Mouse (Mus musculus): ENCODE results near the gene Acrbp. TPM values are rescaled to one million over a fixed set of nuclear protein-coding genes. Genes with fewer than 3 reads are reported as not detected.
A peak's percentile ranks its signal among the peaks of the same experiment; 100 is the strongest.

The Acrbp gene
- polyA plus RNA-seq, 1 experiment from 2014 or later = 16.3 TPM

- no peak overlapping the region for H3K27ac ChIP-seq (replicated peaks; ENCODE audit: low read depth, low read length)
- WGBS = 65% methylated on average over 3 of the region's 3 CpGs
- no peak for DNase-seq
- H3K9me3 ChIP-seq (ENCODE audit: control insufficient read depth, low read length) = no peaks in the 10 kb centered on the region
- H3K27me3 ChIP-seq (ENCODE audit: control insufficient read depth, insufficient read depth, low read length) = no peaks in the 10 kb centered on the region
- H3K36me3 ChIP-seq (ENCODE audit: control insufficient read depth, insufficient read depth, low read length) = peaks cover 59% of the 10 kb centered on the region
- H3K9ac ChIP-seq (replicated peaks; ENCODE audit: low read length) = peak overlapping the region; percentile 92
- H3K4me1 ChIP-seq (ENCODE audit: control insufficient read depth, insufficient read depth, low read length) = peaks cover 33% of the 10 kb centered on the region
- peak overlapping the region; percentile 98 for H3K4me3 ChIP-seq (replicated peaks; ENCODE audit: low read depth, low read length)
- ATAC-seq (ENCODE audit: low FRiP score, low TSS enrichment) = no peak
- H3K4me2 ChIP-seq (ENCODE audit: low read length) = peak overlapping the region; percentile 85
Observed at GRCm38 (mm10) chr6:125098513-125098912, 49.0 kb downstream of the Acrbp start.

GRCm38 (mm10) chr6:125099421-125099971, 50.0 kb downstream of the Acrbp start:
- 35% methylated on average over 5 of the region's 5 CpGs for WGBS
- Histone ChIP-seq H3K27ac (replicated peaks; ENCODE audit: low read depth, low read length) (peak overlapping the region; percentile 63), H3K4me2 (ENCODE audit: low read length) (peak overlapping the region; percentile 85), H3K9me3 (ENCODE audit: control insufficient read depth, low read length) (no peaks in the 10 kb centered on the region), H3K36me3 (ENCODE audit: control insufficient read depth, insufficient read depth, low read length) (peaks cover 68% of the 10 kb centered on the region), H3K9ac (replicated peaks; ENCODE audit: low read length) (peak overlapping the region; percentile 92; the same call in 1 of the 2 replicates), H3K4me1 (ENCODE audit: control insufficient read depth, insufficient read depth, low read length) (peaks cover 33% of the 10 kb centered on the region), H3K27me3 (ENCODE audit: control insufficient read depth, insufficient read depth, low read length) (no peaks in the 10 kb centered on the region), H3K4me3 (replicated peaks; ENCODE audit: low read depth, low read length) (peak overlapping the region; percentile 98)
- DNase-seq = peak; percentile 54
- ATAC-seq (ENCODE audit: low FRiP score, low TSS enrichment) = no peak

GRCm38 (mm10) chr6:125101444-125101843, 52.0 kb downstream of the Acrbp start:
- Histone ChIP-seq H3K36me3 (ENCODE audit: control insufficient read depth, insufficient read depth, low read length) (peaks cover 87% of the 10 kb centered on the region), H3K4me2 (ENCODE audit: low read length) (no peak overlapping the region), H3K27ac (replicated peaks; ENCODE audit: low read depth, low read length) (no peak overlapping the region), H3K4me3 (replicated peaks; ENCODE audit: low read depth, low read length) (no peak overlapping the region), H3K9ac (replicated peaks; ENCODE audit: low read length) (no peak overlapping the region), H3K9me3 (ENCODE audit: control insufficient read depth, low read length) (no peaks in the 10 kb centered on the region), H3K4me1 (ENCODE audit: control insufficient read depth, insufficient read depth, low read length) (peaks cover 29% of the 10 kb centered on the region), H3K27me3 (ENCODE audit: control insufficient read depth, insufficient read depth, low read length) (no peaks in the 10 kb centered on the region)
- 81% methylated on average over 9 of the region's 9 CpGs for WGBS
- ATAC-seq (ENCODE audit: low FRiP score, low TSS enrichment) (no peak), DNase-seq (no peak)

GRCm38 (mm10) chr6:125104223-125104622, 54.7 kb downstream of the Acrbp start:
- DNase-seq (no peak), ATAC-seq (ENCODE audit: low FRiP score, low TSS enrichment) (no peak)
- 90% methylated on average over 4 of the region's 4 CpGs for whole genome bisulfite sequencing

GRCm38 (mm10) chr6:125107705-125108104, 58.2 kb downstream of the Acrbp start:
- no peak for DNase-seq
- Histone ChIP-seq H3K27ac (replicated peaks; ENCODE audit: low read depth, low read length) (no peak overlapping the region), H3K27me3 (ENCODE audit: control insufficient read depth, insufficient read depth, low read length) (no peaks in the 10 kb centered on the region), H3K4me2 (ENCODE audit: low read length) (no peak overlapping the region), H3K9ac (replicated peaks; ENCODE audit: low read length) (no peak overlapping the region), H3K36me3 (ENCODE audit: control insufficient read depth, insufficient read depth, low read length) (peaks cover 99% of the 10 kb centered on the region), H3K9me3 (ENCODE audit: control insufficient read depth, low read length) (no peaks in the 10 kb centered on the region), H3K4me3 (replicated peaks; ENCODE audit: low read depth, low read length) (no peak overlapping the region), H3K4me1 (ENCODE audit: control insufficient read depth, insufficient read depth, low read length) (no peaks in the 10 kb centered on the region)
- no peak for ATAC-seq (ENCODE audit: low FRiP score, low TSS enrichment)
- 92% methylated on average over 2 of the region's 2 CpGs for WGBS

More at GRCm38 (mm10) chr6:125104223-125104622, 54.7 kb downstream of the Acrbp start:
- Histone ChIP-seq H3K36me3 (ENCODE audit: control insufficient read depth, insufficient read depth, low read length) (peaks cover 99% of the 10 kb centered on the region), H3K4me2 (ENCODE audit: low read length) (no peak overlapping the region), H3K27ac (replicated peaks; ENCODE audit: low read depth, low read length) (no peak overlapping the region), H3K27me3 (ENCODE audit: control insufficient read depth, insufficient read depth, low read length) (no peaks in the 10 kb centered on the region), H3K9ac (replicated peaks; ENCODE audit: low read length) (no peak overlapping the region), H3K4me1 (ENCODE audit: control insufficient read depth, insufficient read depth, low read length) (peaks cover 10% of the 10 kb centered on the region), H3K4me3 (replicated peaks; ENCODE audit: low read depth, low read length) (no peak overlapping the region), H3K9me3 (ENCODE audit: control insufficient read depth, low read length) (no peaks in the 10 kb centered on the region)

- H3K27me3 ChIP-seq (ENCODE audit: control insufficient read depth, insufficient read depth, low read length) = no peaks in the 10 kb centered on the region
- no peak overlapping the region for H3K4me2 ChIP-seq (ENCODE audit: low read length)
- H3K27ac ChIP-seq (replicated peaks; ENCODE audit: low read depth, low read length) = no peak overlapping the region
- H3K4me1 ChIP-seq (ENCODE audit: control insufficient read depth, insufficient read depth, low read length) = no peaks in the 10 kb centered on the region
- H3K4me3 ChIP-seq (replicated peaks; ENCODE audit: low read depth, low read length) = no peak overlapping the region
- H3K9ac ChIP-seq (replicated peaks; ENCODE audit: low read length) = no peak overlapping the region
- no peak for DNase-seq
- 93% methylated on average over 14 of the region's 14 CpGs for WGBS
- H3K9me3 ChIP-seq (ENCODE audit: control insufficient read depth, low read length) = no peaks in the 10 kb centered on the region
- H3K36me3 ChIP-seq (ENCODE audit: control insufficient read depth, insufficient read depth, low read length) = peaks cover 99% of the 10 kb centered on the region
- ATAC-seq (ENCODE audit: low FRiP score, low TSS enrichment) = no peak
Observed at GRCm38 (mm10) chr6:125109371-125109770, 59.9 kb downstream of the Acrbp start.

- peaks cover 97% of the 10 kb centered on the region for H3K36me3 ChIP-seq (ENCODE audit: control insufficient read depth, insufficient read depth, low read length)
- H3K27me3 ChIP-seq (ENCODE audit: control insufficient read depth, insufficient read depth, low read length) = no peaks in the 10 kb centered on the region
- H3K9ac ChIP-seq (replicated peaks; ENCODE audit: low read length) = no peak overlapping the region
- no peaks in the 10 kb centered on the region for H3K4me1 ChIP-seq (ENCODE audit: control insufficient read depth, insufficient read depth, low read length)
- H3K27ac ChIP-seq (replicated peaks; ENCODE audit: low read depth, low read length) = no peak overlapping the region
- ATAC-seq (ENCODE audit: low FRiP score, low TSS enrichment) = no peak
- no peak overlapping the region for H3K4me2 ChIP-seq (ENCODE audit: low read length)
- H3K4me3 ChIP-seq (replicated peaks; ENCODE audit: low read depth, low read length) = no peak overlapping the region
- peak; percentile 65 for DNase-seq
- no peaks in the 10 kb centered on the region for H3K9me3 ChIP-seq (ENCODE audit: control insufficient read depth, low read length)
- 92% methylated on average over 7 of the region's 7 CpGs for WGBS
Observed at GRCm38 (mm10) chr6:125110927-125111326, 61.4 kb downstream of the Acrbp start.

GRCm38 (mm10) chr6:125112553-125112952, 63.1 kb downstream of the Acrbp start:
- Histone ChIP-seq H3K4me2 (ENCODE audit: low read length) (no peak overlapping the region), H3K4me3 (replicated peaks; ENCODE audit: low read depth, low read length) (no peak overlapping the region), H3K9ac (replicated peaks; ENCODE audit: low read length) (no peak overlapping the region), H3K27ac (replicated peaks; ENCODE audit: low read depth, low read length) (no peak overlapping the region), H3K27me3 (ENCODE audit: control insufficient read depth, insufficient read depth, low read length) (no peaks in the 10 kb centered on the region), H3K9me3 (ENCODE audit: control insufficient read depth, low read length) (no peaks in the 10 kb centered on the region), H3K36me3 (ENCODE audit: control insufficient read depth, insufficient read depth, low read length) (peaks cover 98% of the 10 kb centered on the region), H3K4me1 (ENCODE audit: control insufficient read depth, insufficient read depth, low read length) (no peaks in the 10 kb centered on the region)
- 97% methylated on average over 11 of the region's 11 CpGs for WGBS
- DNase-seq (no peak), ATAC-seq (ENCODE audit: low FRiP score, low TSS enrichment) (no peak)
